Mouse (Mus musculus) urinary bladder, postnatal 4 days (tissue): ENCODE measurements around the gene Nell2.
"Not testable (repeated sequence)": the region's sequence is repeated elsewhere in the genome, so short reads cannot be mapped to it uniquely, and the experiment has no call there.

Source experiments
- DNase-seq, 2 experiments: peaks; one replicate each; pipeline ENCODE4 v3.0.0; 2021 to 2022; ENCODE audit warnings: low spot score in 2 of 2

Nell2 gene

GRCm38 (mm10) chr15:95241161-95241560 is 287.2 kb downstream of the Nell2 start:
- DNase-seq: no peak

- not testable (repeated sequence) for DNase-seq
Measured at GRCm38 (mm10) chr15:95237021-95237420, 291.3 kb downstream of the Nell2 start.

- no peak for DNase-seq
Measured at GRCm38 (mm10) chr15:95236509-95236908, 291.9 kb downstream of the Nell2 start.

- no peak for DNase-seq
Measured at GRCm38 (mm10) chr15:95231171-95231570, 297.2 kb downstream of the Nell2 start.

DNA sequence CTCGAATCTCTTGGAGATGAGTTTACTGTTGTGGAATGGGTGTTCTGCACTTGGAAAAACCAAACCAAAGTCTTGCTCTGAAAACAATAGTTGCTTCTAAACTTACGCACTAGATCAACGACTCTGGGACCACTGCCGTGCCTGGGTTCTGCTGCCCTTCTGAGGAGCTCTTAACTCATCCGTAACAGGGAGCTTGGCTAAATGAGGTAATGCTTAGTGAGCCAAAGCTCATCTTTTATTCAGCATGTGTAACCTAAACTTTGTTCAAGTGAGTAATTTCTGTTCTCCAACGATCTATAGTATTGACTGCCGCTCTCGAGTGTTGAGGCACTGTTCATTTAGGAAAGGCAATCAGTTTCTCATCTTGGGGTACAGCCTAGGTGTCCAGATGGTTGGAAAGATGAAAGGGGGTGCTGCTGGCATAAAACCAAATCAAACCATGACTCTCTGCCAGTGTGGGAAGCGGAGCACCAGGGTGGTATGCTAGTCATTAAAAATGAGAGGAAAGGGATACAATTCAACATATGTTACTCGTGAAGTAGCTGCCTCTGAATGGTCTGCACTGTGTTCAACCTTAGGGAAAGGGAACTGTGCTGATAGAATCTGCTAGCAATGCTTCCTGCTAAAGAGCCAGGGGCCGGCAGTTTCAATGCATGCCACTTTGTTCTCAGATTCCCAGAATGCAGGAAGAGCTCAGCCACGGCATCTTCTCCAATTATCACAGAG is 311.6 kb downstream of the Nell2 start:
- no peak for DNase-seq

DNA sequence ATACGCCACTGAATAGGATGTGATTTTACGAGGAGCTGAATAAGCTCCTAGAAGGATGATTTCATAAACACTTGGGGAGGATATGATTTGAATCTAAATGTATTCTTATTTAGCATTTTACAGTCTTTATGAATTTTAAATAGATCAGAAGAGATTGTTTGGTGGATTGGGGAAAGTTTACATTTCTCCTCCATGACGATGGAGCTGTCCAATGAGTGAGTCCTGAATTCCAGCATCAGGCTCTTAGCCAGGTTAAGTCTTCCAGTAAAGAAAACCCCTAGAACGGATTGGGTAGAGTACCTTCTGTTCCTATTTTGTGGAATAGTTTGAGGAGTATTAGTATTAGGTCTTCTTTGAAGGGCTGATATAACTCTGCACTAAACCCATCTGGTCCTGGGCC is 317.8 kb downstream of the Nell2 start:
- no peak for DNase-seq

DNA sequence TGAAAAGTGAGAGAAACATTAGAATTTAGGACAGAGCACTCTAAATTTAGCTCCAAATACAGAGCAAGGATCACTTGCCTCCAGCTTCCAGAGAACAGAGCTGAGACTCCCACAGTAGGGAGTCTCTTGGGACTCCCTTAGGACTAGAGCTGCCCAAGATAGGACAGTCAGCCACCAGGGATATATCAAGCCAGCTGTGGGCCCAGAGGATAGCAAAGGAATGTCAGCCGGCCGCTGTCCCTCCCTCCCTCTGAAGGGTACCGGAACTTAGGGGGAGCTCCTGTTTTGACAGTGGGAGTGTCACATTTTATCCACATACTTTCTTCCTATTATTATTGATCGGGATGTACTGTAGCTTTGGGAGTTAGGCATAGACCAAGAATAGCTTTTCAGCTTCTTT is 319.2 kb downstream of the Nell2 start:
- DNase-seq: no peak

- DNase-seq: no peak
Measured at GRCm38 (mm10) chr15:95193661-95194280, 334.6 kb downstream of the Nell2 start.

DNA sequence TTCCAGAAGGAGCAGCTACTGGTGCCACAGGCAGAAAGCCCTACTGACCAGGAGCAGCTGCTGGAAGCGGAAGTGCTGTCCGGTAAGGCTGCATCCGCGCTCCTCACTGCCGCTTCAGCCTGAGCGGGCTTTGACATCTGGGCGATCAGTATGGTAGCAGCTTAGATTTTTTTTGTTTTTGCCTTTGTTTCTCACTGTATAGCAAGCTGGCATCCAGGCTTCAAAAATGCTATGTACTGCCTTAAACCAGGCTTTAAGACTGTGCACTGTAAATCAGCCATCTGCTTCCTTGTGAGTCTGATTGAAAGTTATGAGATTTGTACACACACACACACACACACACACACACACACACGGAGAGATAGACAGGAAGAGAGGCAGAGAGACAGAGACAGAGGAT is 335.4 kb downstream of the Nell2 start:
- DNase-seq: no peak

DNA sequence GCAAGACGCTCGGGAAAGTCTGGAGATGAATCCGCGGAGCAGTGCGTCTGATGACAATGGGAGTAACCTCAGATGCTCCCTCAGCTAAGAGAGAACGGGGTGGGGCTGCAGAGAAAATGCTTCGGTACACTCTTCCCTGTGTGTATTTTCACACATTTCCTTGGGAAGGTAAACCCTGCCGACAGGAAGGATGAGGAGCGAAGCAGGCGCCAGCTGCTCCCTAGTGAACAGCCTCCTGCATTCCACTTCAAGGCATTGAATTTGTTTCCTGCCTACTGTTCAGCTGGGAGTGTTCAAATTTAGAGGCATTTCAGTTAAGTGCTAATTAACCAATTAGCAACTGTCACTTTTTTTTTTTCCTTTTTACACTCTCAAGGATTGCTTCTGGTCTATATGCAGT is 342.1 kb downstream of the Nell2 start:
- DNase-seq: no peak

GRCm38 (mm10) chr15:95185419-95185818 is 342.9 kb downstream of the Nell2 start:
- no peak for DNase-seq

GRCm38 (mm10) chr15:95183450-95183849 is 344.9 kb downstream of the Nell2 start:
- DNase-seq: no peak

- no peak for DNase-seq
Measured at GRCm38 (mm10) chr15:95156828-95157227, 371.5 kb downstream of the Nell2 start.

DNA sequence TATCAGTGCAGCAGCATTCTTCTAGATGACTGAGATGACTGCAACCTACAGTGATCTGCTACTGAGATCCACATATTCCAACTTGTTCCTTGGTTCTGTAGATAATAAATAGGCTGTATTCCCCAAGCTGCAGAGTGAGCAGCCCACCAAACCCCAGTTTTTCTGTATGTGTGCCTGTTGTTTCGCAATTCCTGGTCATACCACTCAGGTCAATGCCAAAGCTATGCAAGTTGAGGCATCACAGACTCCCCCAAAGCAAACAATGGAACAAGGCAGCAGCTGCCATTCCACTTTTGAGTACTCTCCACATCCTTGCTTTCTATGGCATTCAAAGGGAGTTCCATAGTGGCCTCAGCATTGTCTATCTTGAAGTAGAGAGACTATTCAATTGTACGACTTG is 383.2 kb downstream of the Nell2 start:
- DNase-seq: no peak

GRCm38 (mm10) chr15:95144131-95144530 is 384.2 kb downstream of the Nell2 start:
- DNase-seq: no peak

GRCm38 (mm10) chr15:95138709-95139409 is 389.5 kb downstream of the Nell2 start:
- DNase-seq: no peak

- DNase-seq: no peak
Measured at GRCm38 (mm10) chr15:95137018-95137810, 391.1 kb downstream of the Nell2 start.

- DNase-seq: no peak
Measured at GRCm38 (mm10) chr15:95135926-95136609, 392.3 kb downstream of the Nell2 start.

- DNase-seq: no peak
Measured at GRCm38 (mm10) chr15:95131401-95131800, 397.0 kb downstream of the Nell2 start.

- DNase-seq: no peak
Measured at GRCm38 (mm10) chr15:95108626-95109025, 419.7 kb downstream of the Nell2 start.

- DNase-seq: no peak
Measured at GRCm38 (mm10) chr15:95107246-95107809, 421.0 kb downstream of the Nell2 start.
